Mouse (Mus musculus) forebrain, postnatal 0 days (tissue): ENCODE data around the gene Pask. TPM values are rescaled to one million over a fixed set of nuclear protein-coding genes. Genes with fewer than 3 reads are reported as not detected.
"Not testable (repeated sequence)": the region's sequence is repeated elsewhere in the genome, so short reads cannot be mapped to it uniquely, and the experiment has no call there.

ENCODE experiments used
- ATAC-seq: fragments of 200-750 bp; cut with Nextera tagmentation; 2 replicates; pipeline ENCODE4 v1.8.0; 2017; ENCODE audit warnings: mild to moderate bottlenecking, moderate library complexity
- DNase-seq: peaks from one replicate; pipeline ENCODE4 v3.0.0-alpha.2; 2015
- H3K27ac ChIP-seq: fragments of 300-500 bp; sonication (generic); 2 replicates; pipeline ENCODE4 v1.5.1; 2014; ENCODE audit warnings: low read depth, mild to moderate bottlenecking, antibody characterized with exemption, low read length, moderate library complexity, mixed read lengths
- H3K27me3 ChIP-seq: fragments of 300-500 bp; sonication (generic); 2 replicates; pipeline ENCODE4 v1.6.1; 2014; ENCODE audit warnings: mild to moderate bottlenecking, low read length, mixed read lengths; ENCODE audit not compliant: insufficient read depth
- H3K36me3 ChIP-seq: fragments of 300-500 bp; sonication (generic); 2 replicates; pipeline ENCODE4 v1.6.1; 2014; ENCODE audit warnings: mild to moderate bottlenecking, moderate library complexity; ENCODE audit not compliant: insufficient read depth
- H3K4me1 ChIP-seq: fragments of 300-500 bp; sonication (generic); 2 replicates; pipeline ENCODE4 v1.6.1; 2014; ENCODE audit warnings: antibody characterized with exemption; ENCODE audit not compliant: insufficient read depth
- H3K4me2 ChIP-seq: fragments of 300-500 bp; sonication (generic); 2 replicates; pipeline ENCODE4 v1.6.1; 2014; ENCODE audit warnings: low read depth, mild to moderate bottlenecking, moderate library complexity
- H3K4me3 ChIP-seq: fragments of 300-500 bp; sonication (generic); 2 replicates; pipeline ENCODE4 v1.5.1; 2014; ENCODE audit warnings: low read depth, low read length, mixed read lengths
- H3K9ac ChIP-seq: fragments of 300-500 bp; sonication (generic); 2 replicates; pipeline ENCODE4 v1.6.1; 2014; ENCODE audit warnings: mild to moderate bottlenecking
- H3K9me3 ChIP-seq: fragments of 300-500 bp; sonication (generic); 2 replicates; pipeline ENCODE4 v1.6.1; 2016; ENCODE audit warnings: low read length
- CTCF ChIP-seq: sonication (generic); IDR thresholded peaks from 2 replicates; pipeline ENCODE4 v1.5.1; 2016; ENCODE audit warnings: antibody characterized with exemption, control low read depth, low read depth
- WGBS: fragments of 180-500 bp; shearing (Covaris S2); extraction: QIAGEN DNeasy Blood & Tissue Kit; methylation state at CpG from one replicate; pipeline ENCODE4 v1.1.7; 2014; 5-methylcytosine and 5-hydroxymethylcytosine counted together
- polyA plus RNA-seq: library from polyadenylated mRNA; unstranded; fragments of >200 nt; fragmentation: Nextera tagmentation; extraction: Ambion mirVana; gene quantifications from 2 replicates; pipeline ENCODE4 v1.2.1, GENCODE M21; 2015
- total RNA-seq: library from RNA; depleted of rRNA; stranded (reverse); fragments of >200 nt; gene quantifications from 2 replicates; pipeline ENCODE4 v1.2.3, GENCODE M21; 2014

Pask gene
- total and polyA plus RNA-seq, 2 experiments from 2014 or later = 3.1 to 14.1 TPM

DNA sequence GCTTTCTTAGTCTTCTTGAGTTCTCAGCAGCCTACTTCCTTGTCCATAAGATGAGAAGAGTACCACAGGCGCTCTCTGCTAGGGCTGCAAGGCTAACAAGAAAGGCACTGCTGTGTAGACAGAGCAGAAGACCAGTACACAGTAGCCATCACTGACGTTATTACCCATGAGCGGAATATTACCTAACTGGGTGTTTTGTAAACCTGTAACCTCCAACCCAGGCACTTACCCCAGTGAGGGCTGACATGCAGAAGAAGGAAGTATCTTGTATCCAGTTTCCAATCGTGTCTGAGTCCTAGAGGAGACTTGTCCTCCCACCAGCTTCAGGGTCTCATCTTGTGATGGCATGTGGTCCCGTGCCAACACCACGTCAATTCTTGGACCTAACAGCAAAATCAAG is 19.3 kb downstream of the Pask start:
- no peak for ATAC-seq
- no peaks in the 10 kb centered on the region for H3K9me3 ChIP-seq
- H3K27ac ChIP-seq = no peak overlapping the region
- peaks cover 39% of the 10 kb centered on the region for H3K36me3 ChIP-seq
- no peaks in the 10 kb centered on the region for H3K27me3 ChIP-seq
- no peak for DNase-seq
- no peak overlapping the region for H3K9ac ChIP-seq
- WGBS = 94% methylated on average over 6 of the region's 6 CpGs
- H3K4me3 ChIP-seq = no peak overlapping the region
- H3K4me1 ChIP-seq = no peaks in the 10 kb centered on the region
- no peak overlapping the region for H3K4me2 ChIP-seq
- TF ChIP-seq CTCF = no peak

DNA sequence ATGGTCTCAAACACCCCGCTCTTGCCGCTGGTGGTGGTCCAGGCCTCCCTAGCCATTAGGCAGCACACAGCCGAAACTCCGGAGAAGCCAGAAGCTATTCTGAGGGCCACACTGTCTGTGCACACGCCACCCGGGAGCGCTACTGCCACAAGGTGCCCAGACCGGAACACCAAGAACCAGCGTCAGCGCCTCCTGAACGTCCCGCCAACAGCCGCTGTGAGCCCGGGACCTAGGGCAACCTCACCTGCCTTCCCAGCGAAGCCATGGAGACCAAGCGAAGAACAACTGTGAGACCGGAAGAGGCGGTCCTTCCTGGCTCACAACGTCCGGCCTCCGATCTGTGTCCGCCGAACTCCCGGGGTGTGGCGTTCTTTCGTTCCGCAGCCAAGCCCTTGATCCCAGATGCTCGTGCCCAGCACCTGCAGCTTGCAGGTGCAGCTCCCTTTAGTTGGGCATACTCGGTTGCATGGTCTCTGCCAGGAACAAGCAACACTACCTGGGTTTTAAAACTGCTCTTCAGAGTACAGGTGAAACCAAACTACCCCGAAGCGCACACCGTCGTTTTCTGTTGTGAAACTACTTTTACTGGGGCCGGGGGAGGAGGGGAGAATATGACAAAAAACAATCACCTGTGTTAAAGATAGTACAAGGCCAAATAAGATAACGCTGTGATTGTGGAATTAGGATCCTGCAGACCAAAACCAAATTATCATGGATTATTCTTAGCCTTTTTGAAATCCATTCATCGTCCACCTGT is 37.5 kb downstream of the Pask start, which contains the start of gene Mterf4:
Gene Mterf4 (minus strand): TSS at position 335 of the 757 bp plus-strand sequence.
- Histone ChIP-seq H3K9me3 (no peaks in the 10 kb centered on the region), H3K36me3 (peaks cover 26% of the 10 kb centered on the region), H3K4me3 (peak within 1 kb of the TSS; percentile 86), H3K9ac (peak within 1 kb of the TSS; percentile 72), H3K4me2 (peak within 1 kb of the TSS; percentile 74), H3K4me1 (peaks cover 8% of the 10 kb centered on the region), H3K27ac (peak within 1 kb of the TSS; percentile 69), H3K27me3 (no peaks in the 10 kb centered on the region)
- peak; percentile 30; the same call in 1 of the 2 replicates for TF ChIP-seq CTCF
- DNase-seq (peak; percentile 90), ATAC-seq (peak; percentile 99)
- 7% methylated on average over 36 of the region's 36 CpGs for WGBS

DNA sequence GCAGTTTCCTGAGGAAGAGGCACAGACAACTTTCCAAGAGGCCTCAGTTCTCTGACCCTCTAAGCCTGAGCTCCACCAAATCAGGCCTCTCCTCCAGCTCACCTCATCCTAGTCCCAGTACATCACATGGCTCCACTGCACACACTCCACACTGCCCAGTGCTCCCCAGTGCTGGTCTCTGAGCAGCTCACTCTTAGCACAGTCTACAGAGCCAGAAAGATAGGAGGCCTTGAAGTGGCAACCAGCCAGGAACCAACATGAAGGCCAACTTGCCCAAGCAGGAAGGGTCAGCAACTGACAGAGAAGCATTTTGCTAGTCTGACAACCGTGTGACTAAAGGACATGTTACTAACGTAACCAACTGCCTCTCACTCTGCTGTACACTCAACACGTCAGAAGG is 42.7 kb downstream of the Pask start:
- H3K27ac ChIP-seq = no peak overlapping the region
- H3K4me2 ChIP-seq = no peak overlapping the region
- 88% methylated on average over 3 of the region's 3 CpGs for WGBS
- H3K27me3 ChIP-seq = no peaks in the 10 kb centered on the region
- no peak for TF ChIP-seq CTCF
- no peaks in the 10 kb centered on the region for H3K9me3 ChIP-seq
- H3K36me3 ChIP-seq = peaks cover 72% of the 10 kb centered on the region
- ATAC-seq = no peak
- peaks cover 8% of the 10 kb centered on the region for H3K4me1 ChIP-seq
- H3K9ac ChIP-seq = no peak overlapping the region
- no peak for DNase-seq
- H3K4me3 ChIP-seq = no peak overlapping the region

DNA sequence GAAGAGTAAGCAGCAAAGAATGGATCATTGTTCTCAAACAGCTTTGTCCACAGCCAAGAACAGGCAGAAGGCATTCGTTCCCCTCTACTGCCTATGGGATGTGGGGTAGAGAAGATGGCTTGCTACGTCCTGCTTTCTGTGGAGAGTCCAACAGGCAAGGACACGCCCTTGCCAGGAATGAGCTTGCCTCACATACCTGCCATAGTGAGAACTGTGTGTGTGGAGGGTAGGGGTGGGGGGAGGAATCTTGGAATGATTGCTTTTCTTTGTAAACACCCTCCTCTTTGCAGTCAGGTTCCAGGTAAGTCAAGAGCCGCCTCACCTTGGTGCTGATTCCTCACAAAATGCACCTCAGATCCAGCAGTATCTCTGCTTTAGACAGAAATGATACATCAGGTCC is 43.5 kb downstream of the Pask start:
- Histone ChIP-seq H3K4me1 (peaks cover 4% of the 10 kb centered on the region; the same call in 1 of the 2 replicates), H3K27ac (no peak overlapping the region), H3K36me3 (peaks cover 72% of the 10 kb centered on the region), H3K9ac (no peak overlapping the region), H3K27me3 (no peaks in the 10 kb centered on the region), H3K4me2 (no peak overlapping the region), H3K4me3 (no peak overlapping the region), H3K9me3 (no peaks in the 10 kb centered on the region)
- no peak for TF ChIP-seq CTCF
- WGBS = 89% methylated on average over 4 of the region's 4 CpGs
- ATAC-seq (no peak), DNase-seq (no peak)

DNA sequence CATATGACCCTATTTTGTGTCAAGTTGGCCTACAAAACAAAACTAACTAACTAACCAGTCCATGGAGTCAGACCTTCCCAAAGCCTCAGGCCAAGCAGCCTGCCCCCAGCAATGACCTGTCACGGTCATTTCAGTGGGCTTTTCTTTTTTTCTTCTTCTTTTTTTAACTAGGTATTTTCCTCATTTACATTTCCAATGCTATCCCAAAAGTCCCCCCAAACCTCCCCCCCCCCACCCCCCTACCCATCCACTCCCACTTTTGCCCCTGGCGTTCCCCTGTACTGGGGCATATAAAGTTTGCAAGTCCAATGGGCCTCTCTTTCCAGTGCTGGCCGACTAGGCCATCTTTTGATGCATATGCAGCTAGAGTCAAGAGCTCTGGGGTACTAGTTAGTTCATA is 48.8 kb downstream of the Pask start:
- WGBS = 70% methylated on average over 3 of the region's 3 CpGs
- H3K27ac ChIP-seq, ATAC-seq, H3K4me2 ChIP-seq, H3K9ac ChIP-seq, H3K4me1 ChIP-seq, H3K4me3 ChIP-seq, H3K27me3 ChIP-seq, H3K9me3 ChIP-seq, DNase-seq: not testable (repeated sequence)
- H3K36me3 ChIP-seq = peaks cover 34% of the 10 kb centered on the region

DNA sequence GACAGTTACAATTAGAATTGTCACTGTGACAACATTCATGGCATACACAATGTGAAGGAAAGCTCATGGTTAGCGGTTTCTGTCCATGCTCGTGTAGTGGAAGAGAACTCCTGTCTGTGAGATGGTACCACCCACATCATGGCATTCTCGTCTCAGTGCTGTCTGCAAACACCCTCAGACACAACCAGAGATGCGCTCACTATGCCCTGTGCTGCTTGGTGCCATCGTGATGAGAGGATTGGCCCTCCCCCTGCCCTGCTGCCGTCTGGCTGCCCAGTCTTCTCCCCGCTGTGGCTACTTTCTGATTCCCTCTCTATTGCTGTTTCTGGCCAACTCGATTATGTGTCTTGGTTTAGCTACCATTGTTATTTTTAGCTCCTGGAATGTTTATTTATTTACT is 51.3 kb downstream of the Pask start:
- WGBS = 85% methylated on average over 8 of the region's 8 CpGs
- no peaks in the 10 kb centered on the region for H3K9me3 ChIP-seq
- no peaks in the 10 kb centered on the region for H3K27me3 ChIP-seq
- no peaks in the 10 kb centered on the region for H3K4me1 ChIP-seq
- TF ChIP-seq CTCF = no peak
- H3K9ac ChIP-seq = no peak overlapping the region
- no peak for DNase-seq
- no peak overlapping the region for H3K4me2 ChIP-seq
- ATAC-seq = no peak
- peaks cover 14% of the 10 kb centered on the region for H3K36me3 ChIP-seq
- no peak overlapping the region for H3K4me3 ChIP-seq
- H3K27ac ChIP-seq = no peak overlapping the region

DNA sequence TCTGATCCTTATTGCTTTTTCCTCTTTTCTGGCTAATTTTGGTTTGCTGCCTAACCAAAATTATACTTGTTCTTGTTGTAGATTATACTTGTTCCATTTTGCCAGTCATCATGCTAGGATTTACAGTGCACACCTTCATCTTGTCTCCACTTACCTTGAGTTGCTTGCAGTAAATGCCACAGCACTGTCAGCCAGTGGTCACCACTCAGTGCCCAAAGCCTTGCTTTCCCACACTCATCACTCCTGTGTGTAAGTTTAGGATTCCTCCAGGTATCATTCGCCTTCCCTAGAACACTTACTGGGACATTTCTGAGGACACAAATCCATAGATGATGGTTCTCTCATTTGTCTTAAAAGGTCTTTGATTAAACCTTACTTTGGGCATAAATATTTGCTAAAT is 51.7 kb downstream of the Pask start:
- no peaks in the 10 kb centered on the region for H3K27me3 ChIP-seq
- H3K9ac ChIP-seq = no peak overlapping the region
- no peak overlapping the region for H3K4me3 ChIP-seq
- DNase-seq (no peak), ATAC-seq (no peak)
- no peak for TF ChIP-seq CTCF
- no peak overlapping the region for H3K4me2 ChIP-seq
- H3K4me1 ChIP-seq = no peaks in the 10 kb centered on the region
- no peaks in the 10 kb centered on the region for H3K9me3 ChIP-seq
- H3K27ac ChIP-seq = no peak overlapping the region
- 96% methylated on average over 1 of the region's 1 CpGs for WGBS
- H3K36me3 ChIP-seq = peaks cover 9% of the 10 kb centered on the region
